Mouse (Mus musculus): ENCODE results near the gene Rsph3b.

Gene Rsph3b

GRCm38 (mm10) chr17:6865580-6865979, 82.9 kb downstream of the Rsph3b start:
- no peak for DNase-seq (ENCODE audit: low spot score in 2 of 2)

DNA sequence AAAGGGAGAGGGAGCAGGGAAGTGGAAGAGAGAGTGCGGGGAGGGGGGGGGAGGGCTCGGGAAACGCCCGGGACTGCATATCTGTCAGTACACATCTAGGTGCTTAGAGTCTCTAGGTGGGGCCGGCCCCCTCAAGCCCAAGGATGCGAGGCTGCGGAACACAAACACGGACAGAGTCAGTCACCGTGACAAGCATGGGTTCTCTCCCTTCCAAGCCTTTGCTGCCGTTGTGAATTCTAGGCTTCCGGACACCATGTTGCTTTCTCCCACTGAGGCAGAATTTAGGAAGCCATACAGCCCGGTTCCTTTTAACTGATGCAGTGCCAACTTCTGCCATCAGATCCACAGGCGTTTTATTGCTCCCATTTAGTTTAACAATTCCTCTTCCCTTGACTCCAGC, 83.6 kb downstream of the Rsph3b start:
- DNase-seq (ENCODE audit: low spot score in 2 of 2), result no peak

DNA sequence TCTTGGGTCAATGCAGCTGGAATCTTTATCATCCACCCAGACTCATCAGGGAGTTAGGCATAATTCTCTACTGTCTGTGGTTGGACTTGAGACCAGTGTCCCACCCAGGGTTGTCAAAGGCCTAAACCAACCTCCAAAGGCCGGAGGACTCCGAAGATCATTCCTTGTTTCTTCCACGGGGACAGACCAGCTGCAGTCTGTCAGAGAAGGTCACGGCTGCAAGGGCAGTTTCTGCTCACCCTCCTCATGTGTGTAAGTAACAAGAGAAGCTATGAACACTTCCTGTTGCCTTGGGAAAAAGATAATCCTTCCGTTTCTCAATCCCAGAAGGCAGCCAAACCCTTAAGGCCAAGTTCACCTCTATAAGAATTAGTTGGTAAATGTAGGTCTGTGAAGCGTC, 85.0 kb downstream of the Rsph3b start:
- no peak for DNase-seq (ENCODE audit: low spot score in 2 of 2)

DNA sequence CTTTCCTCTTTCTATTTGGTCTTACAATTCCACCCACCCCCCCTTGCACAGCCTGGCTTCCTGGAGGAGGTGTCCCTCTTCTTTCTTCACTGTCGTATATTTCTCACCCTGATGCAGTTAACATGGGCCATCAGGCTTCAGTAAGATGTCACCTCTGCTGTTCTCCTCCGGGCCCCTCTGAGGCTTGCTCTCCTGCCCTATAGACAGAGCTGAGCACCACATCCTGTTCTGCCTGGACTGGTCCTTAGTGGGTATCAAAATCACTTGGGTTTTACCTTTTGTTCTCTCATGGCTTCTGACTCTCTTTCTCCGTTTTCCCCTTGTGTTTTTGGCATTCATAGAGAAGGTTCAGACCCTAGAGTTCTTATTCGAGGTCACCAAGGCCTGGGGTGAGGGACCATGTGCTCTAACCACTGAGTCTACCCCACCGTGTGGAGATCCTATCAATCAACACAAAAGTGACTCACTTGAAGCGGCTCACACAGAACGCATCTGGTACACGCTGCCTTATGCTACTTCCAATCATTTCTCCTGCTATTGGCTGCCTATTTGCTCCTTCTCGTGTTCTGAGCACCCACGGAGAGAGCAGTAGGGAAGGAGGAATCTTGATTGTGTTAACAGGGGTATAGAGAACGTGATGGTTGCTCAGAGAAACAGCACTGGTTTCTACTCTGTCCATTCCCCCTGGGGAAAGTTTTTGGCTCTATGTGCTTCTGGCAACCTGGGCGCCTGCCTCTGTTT, 86.3 kb downstream of the Rsph3b start:
- no peak for DNase-seq (ENCODE audit: low spot score in 2 of 2)

- peak in 1 of 2 experiments; percentile 64 for DNase-seq (ENCODE audit: low spot score in 2 of 2)
Observed at GRCm38 (mm10) chr17:6861181-6862039, 87.1 kb downstream of the Rsph3b start.

- DNase-seq (ENCODE audit: low spot score in 2 of 2), result no peak
Observed at GRCm38 (mm10) chr17:6860491-6860897, 88.0 kb downstream of the Rsph3b start.

DNA sequence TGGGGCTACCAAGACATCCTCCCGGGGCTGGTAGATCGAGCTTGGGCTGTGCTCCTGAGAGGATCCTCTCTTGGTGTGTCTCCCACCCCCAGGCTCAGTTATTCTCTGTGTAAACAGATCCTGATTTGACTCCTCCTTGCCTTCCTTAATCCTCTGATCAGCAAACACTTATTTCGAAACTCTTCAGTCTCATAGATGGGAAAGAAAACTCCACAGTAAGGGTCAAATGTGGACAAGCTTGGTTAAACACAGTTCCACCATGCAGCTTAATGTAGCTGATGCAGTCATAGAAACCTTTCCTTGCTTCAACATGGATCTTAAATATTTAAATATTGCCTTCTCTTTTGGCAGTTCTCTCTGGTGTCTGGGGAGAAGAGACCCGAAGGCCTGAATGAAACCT, 88.4 kb downstream of the Rsph3b start:
- no peak for DNase-seq (ENCODE audit: low spot score in 2 of 2)

Data from cerebellum, postnatal 4 days (tissue).